16 mouse cellular contexts compared by ENCODE assay signal in genomic region chr11:118375006-118375405, GRCm38 (mm10). TPM values are rescaled to one million over a fixed set of nuclear protein-coding genes. Genes with fewer than 3 reads are reported as not detected.
DNase-seq lines count a peak whose midpoint lies in the region; ATAC-seq and TF ChIP-seq lines count a peak whose summit lies in the region.
"Had no signal": no experiment of that assay in that cellular context is flagged by ENCODE, and none has a peak within 500 bp of the region (broad histone marks: within the 10 kb centered on the region; RNA-seq: fewer than 3 reads in every experiment).

No protein-coding gene starts in this region.

- H3K4me2 ChIP-seq in forebrain, postnatal 0 days (ENCODE audit: low read depth): no peak overlapping the region
- no peak overlapping the region for H3K4me2 ChIP-seq in forebrain, embryonic 16.5 days (ENCODE audit: low read length)
- no peak overlapping the region for H3K4me2 ChIP-seq in kidney, postnatal 0 days (ENCODE audit: low read length)
- no peak overlapping the region for H3K4me2 ChIP-seq in forebrain, embryonic 15.5 days (replicated peaks)

- peak; percentile 41 for TF ChIP-seq CTCF in forebrain, postnatal 0 days (IDR thresholded peaks at IDR 0.05; ENCODE audit: low read depth)
- TF ChIP-seq CTCF in kidney, postnatal 0 days (IDR thresholded peaks at IDR 0.05; ENCODE audit: low read depth): peak; percentile 31; the same call in 1 of the 2 replicates

- H3K4me1 ChIP-seq in forebrain, postnatal 0 days (ENCODE audit: insufficient read depth): 0 out of 2 replicates have a peak, but pooled peaks cover 7% of the 10 kb centered on the region
- H3K4me1 ChIP-seq in forebrain, embryonic 16.5 days (replicated peaks; ENCODE audit: control insufficient read depth, insufficient read depth, low read length): 0 out of 2 replicates have a peak, but pooled peaks cover 3% of the 10 kb centered on the region
- no peaks in the 10 kb centered on the region; the same call in 1 of the 2 replicates for H3K4me1 ChIP-seq in kidney, postnatal 0 days (replicated peaks; ENCODE audit: insufficient read depth, low read length)
- H3K4me1 ChIP-seq in forebrain, embryonic 15.5 days: no peaks in the 10 kb centered on the region

- H3K9me3 ChIP-seq in forebrain, postnatal 0 days (ENCODE audit: low read length): no peaks in the 10 kb centered on the region
- H3K9me3 ChIP-seq in forebrain, embryonic 16.5 days (ENCODE audit: control insufficient read depth, low read length): no peaks in the 10 kb centered on the region
- no peaks in the 10 kb centered on the region for H3K9me3 ChIP-seq in kidney, postnatal 0 days (replicated peaks; ENCODE audit: low read length)
- no peaks in the 10 kb centered on the region for H3K9me3 ChIP-seq in forebrain, embryonic 15.5 days

- H3K9ac ChIP-seq in forebrain, postnatal 0 days: no peak overlapping the region
- H3K9ac ChIP-seq in forebrain, embryonic 16.5 days (replicated peaks; ENCODE audit: low read depth, low read length): no peak overlapping the region
- H3K9ac ChIP-seq in kidney, postnatal 0 days (ENCODE audit: low read depth, low read length): no peak overlapping the region
- no peak overlapping the region for H3K9ac ChIP-seq in forebrain, embryonic 15.5 days (replicated peaks)

- H3K27me3 ChIP-seq in forebrain, postnatal 0 days (ENCODE audit: insufficient read depth, low read length): no peaks in the 10 kb centered on the region
- no peaks in the 10 kb centered on the region for H3K27me3 ChIP-seq in forebrain, embryonic 16.5 days (replicated peaks; ENCODE audit: control insufficient read depth, insufficient read depth, low read length)
- no peaks in the 10 kb centered on the region for H3K27me3 ChIP-seq in kidney, postnatal 0 days (ENCODE audit: insufficient read depth, low read length)
- no peaks in the 10 kb centered on the region for H3K27me3 ChIP-seq in forebrain, embryonic 15.5 days

- H3K36me3 ChIP-seq in forebrain, postnatal 0 days (ENCODE audit: insufficient read depth): no peaks in the 10 kb centered on the region
- H3K36me3 ChIP-seq in forebrain, embryonic 16.5 days (ENCODE audit: control insufficient read depth, insufficient read depth): no peaks in the 10 kb centered on the region
- H3K36me3 ChIP-seq in kidney, postnatal 0 days (ENCODE audit: insufficient read depth, low read length): no peaks in the 10 kb centered on the region
- H3K36me3 ChIP-seq in forebrain, embryonic 15.5 days: no peaks in the 10 kb centered on the region

- H3K27ac ChIP-seq in forebrain, postnatal 0 days (ENCODE audit: low read depth, low read length): no peak overlapping the region
- H3K27ac ChIP-seq in forebrain, embryonic 16.5 days (ENCODE audit: low read length): no peak overlapping the region
- H3K27ac ChIP-seq in kidney, postnatal 0 days: no peak overlapping the region
- no peak overlapping the region for H3K27ac ChIP-seq in forebrain, embryonic 15.5 days (replicated peaks)

- no peak overlapping the region for H3K4me3 ChIP-seq in forebrain, postnatal 0 days (ENCODE audit: low read depth, low read length)
- H3K4me3 ChIP-seq in forebrain, embryonic 16.5 days (replicated peaks; ENCODE audit: low read length): no peak overlapping the region
- no peak overlapping the region for H3K4me3 ChIP-seq in kidney, postnatal 0 days (replicated peaks; ENCODE audit: low read depth, low read length)
- no peak overlapping the region for H3K4me3 ChIP-seq in forebrain, embryonic 15.5 days
- H3K4me3 ChIP-seq: myocyte had no signal

- peak; percentile 58 for ATAC-seq in forebrain, postnatal 0 days
- no peak for ATAC-seq in forebrain, embryonic 16.5 days
- ATAC-seq in kidney, postnatal 0 days (replicated peaks; ENCODE audit: low FRiP score, low read depth): no peak
- no peak for ATAC-seq in forebrain, embryonic 15.5 days (replicated peaks)
- ATAC-seq: hindbrain, embryonic 16.5 days had no signal

- DNase-seq in forebrain, postnatal 0 days: peak; percentile 75
- DNase-seq in kidney, postnatal 0 days (ENCODE audit: low spot score): no peak
- no peak for DNase-seq in kidney, postnatal 36 days
- peak; percentile 78 to 81 for DNase-seq in right cerebral cortex, postnatal 10 days (ENCODE audit: low spot score in 2 of 2)
- DNase-seq in right cerebral cortex, adult 18-20 months: no peak
- peak; percentile 32 for DNase-seq in retina, embryonic 14.5 days (ENCODE audit: low spot score)
- DNase-seq: cerebellum, adult 8-10 months; layer of hippocampus, postnatal 36 days; lung, postnatal 36 days; thymus, adult 18-20 months had no signal

RNA-seq across cellular contexts. Expression of gene Timp2, which starts 19.5 kb away (rescaled TPM):
- total RNA-seq in forebrain, postnatal 0 days (2014; rRNA removed): 174 and 208 TPM in 2 replicates
- polyA plus RNA-seq in forebrain, postnatal 0 days (2015; fragmentation: Nextera tagmentation; extraction: Ambion mirVana): 121 and 165 TPM in 2 replicates
- polyA plus RNA-seq in forebrain, embryonic 16.5 days (2015; fragmentation: Nextera tagmentation; extraction: Ambion mirVana): 79.8 and 79.9 TPM in 2 replicates
- 81.0 and 88.4 TPM in 2 replicates for polyA plus RNA-seq in kidney, postnatal 0 days (2015; fragmentation: Nextera tagmentation; extraction: Ambion mirVana)
- 69.4 and 75.2 TPM in 2 replicates for polyA plus RNA-seq in forebrain, embryonic 15.5 days (2015; fragmentation: Nextera tagmentation; extraction: Ambion mirVana)
- total RNA-seq: MEL had no signal

RNA-seq across cellular contexts. Expression of gene Lgals3bp, which starts 26.9 kb away (rescaled TPM):
- total RNA-seq in forebrain, postnatal 0 days (2014; rRNA removed): 15.5 and 15.6 TPM in 2 replicates
- 13.7 and 16.4 TPM in 2 replicates for polyA plus RNA-seq in forebrain, postnatal 0 days (2015; fragmentation: Nextera tagmentation; extraction: Ambion mirVana)
- polyA plus RNA-seq in forebrain, embryonic 16.5 days (2015; fragmentation: Nextera tagmentation; extraction: Ambion mirVana): 2.7 and 2.8 TPM in 2 replicates
- polyA plus RNA-seq in kidney, postnatal 0 days (2015; fragmentation: Nextera tagmentation; extraction: Ambion mirVana): 68.8 and 80.3 TPM in 2 replicates
- polyA plus RNA-seq in forebrain, embryonic 15.5 days (2015; fragmentation: Nextera tagmentation; extraction: Ambion mirVana): 2.6 TPM in 2 replicates

RNA-seq across cellular contexts. Expression of gene Cep295nl, which starts 32.7 kb away (rescaled TPM):
- total RNA-seq in forebrain, postnatal 0 days (2014; rRNA removed): 0.33 and 1.5 TPM in 2 replicates
- 0.14 and 0.21 TPM in 2 replicates for polyA plus RNA-seq in forebrain, postnatal 0 days (2015; fragmentation: Nextera tagmentation; extraction: Ambion mirVana)
- 0.14 and 0.35 TPM in 2 replicates for polyA plus RNA-seq in forebrain, embryonic 16.5 days (2015; fragmentation: Nextera tagmentation; extraction: Ambion mirVana)
- 0.46 and 0.54 TPM in 2 replicates for polyA plus RNA-seq in kidney, postnatal 0 days (2015; fragmentation: Nextera tagmentation; extraction: Ambion mirVana)
- polyA plus RNA-seq in forebrain, embryonic 15.5 days (2015; fragmentation: Nextera tagmentation; extraction: Ambion mirVana): 0.09 TPM in 1 of 2 replicates, not detected in the other
- total RNA-seq: liver, adult 2 months; MEL had no signal
- polyA plus RNA-seq: liver, adult 2 months had no signal

RNA-seq across cellular contexts. Expression of gene Cant1, which starts 43.9 kb away (rescaled TPM):
- total RNA-seq in forebrain, postnatal 0 days (2014; rRNA removed): 38.6 and 52.4 TPM in 2 replicates
- 27.8 and 31.6 TPM in 2 replicates for polyA plus RNA-seq in forebrain, postnatal 0 days (2015; fragmentation: Nextera tagmentation; extraction: Ambion mirVana)
- 26.0 and 27.3 TPM in 2 replicates for polyA plus RNA-seq in forebrain, embryonic 16.5 days (2015; fragmentation: Nextera tagmentation; extraction: Ambion mirVana)
- 25.7 and 25.8 TPM in 2 replicates for polyA plus RNA-seq in kidney, postnatal 0 days (2015; fragmentation: Nextera tagmentation; extraction: Ambion mirVana)
- polyA plus RNA-seq in forebrain, embryonic 15.5 days (2015; fragmentation: Nextera tagmentation; extraction: Ambion mirVana): 28.9 and 31.6 TPM in 2 replicates

RNA-seq across cellular contexts. Expression of gene C1qtnf1, which starts 53.0 kb away (rescaled TPM):
- 5.1 and 8.5 TPM in 2 replicates for total RNA-seq in forebrain, postnatal 0 days (2014; rRNA removed)
- 5.4 and 5.9 TPM in 2 replicates for polyA plus RNA-seq in forebrain, postnatal 0 days (2015; fragmentation: Nextera tagmentation; extraction: Ambion mirVana)
- polyA plus RNA-seq in forebrain, embryonic 16.5 days (2015; fragmentation: Nextera tagmentation; extraction: Ambion mirVana): 3.2 and 3.3 TPM in 2 replicates
- 13.0 and 15.0 TPM in 2 replicates for polyA plus RNA-seq in kidney, postnatal 0 days (2015; fragmentation: Nextera tagmentation; extraction: Ambion mirVana)
- polyA plus RNA-seq in forebrain, embryonic 15.5 days (2015; fragmentation: Nextera tagmentation; extraction: Ambion mirVana): 3.2 and 3.4 TPM in 2 replicates

Comparison
In these comparisons a context has a peak if more than half of its experiments do, and no peak if none do; other contexts are left out.
1. DNase-seq: peak in forebrain, postnatal 0 days (single experiment), right cerebral cortex, postnatal 10 days (2 of 2) and retina, embryonic 14.5 days (single experiment); none in kidney, postnatal 0 days (single experiment), kidney, postnatal 36 days (0 of 2) and right cerebral cortex, adult 18-20 months (single experiment).